Mouse (Mus musculus): Measurements from ENCODE around the gene Eml6. TPM values are rescaled to one million over a fixed set of nuclear protein-coding genes. Genes with fewer than 3 reads are reported as not detected.
A peak's percentile ranks its signal among the peaks of the same experiment; 100 is the strongest.
"Not testable (repeated sequence)": the region's sequence is repeated elsewhere in the genome, so short reads cannot be mapped to it uniquely, and the experiment has no call there.

Gene Eml6
- polyA plus RNA-seq, 1 experiment from 2014 or later = 1.4 TPM

DNA sequence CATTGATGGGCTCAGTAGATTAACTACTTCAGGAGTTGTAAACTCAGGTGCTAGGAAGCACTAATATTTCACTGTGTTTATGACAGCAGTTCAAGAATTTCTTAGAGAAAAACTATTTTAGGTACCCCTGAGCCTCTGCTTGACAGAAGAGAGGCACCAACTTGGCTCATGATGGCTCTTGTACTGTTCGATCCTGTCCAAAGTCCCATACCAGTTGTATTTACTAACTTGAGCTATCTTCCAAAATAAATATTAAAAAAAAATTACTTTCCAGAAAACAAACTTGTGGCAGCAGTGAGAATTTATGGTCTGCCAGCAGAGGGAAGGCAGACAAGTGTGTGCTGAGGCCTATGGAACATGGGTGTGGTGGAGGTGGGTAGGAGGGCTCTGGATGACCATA is 263.1 kb downstream of the Eml6 start:
- Histone ChIP-seq H3K9ac (replicated peaks; ENCODE audit: low read length) (no peak overlapping the region), H3K9me3 (ENCODE audit: low read length) (no peaks in the 10 kb centered on the region), H3K4me1 (ENCODE audit: insufficient read depth, low read length) (0 out of 2 replicates have a peak, but pooled peaks cover 4% of the 10 kb centered on the region), H3K4me2 (replicated peaks; ENCODE audit: low read depth, low read length) (no peak overlapping the region), H3K27me3 (ENCODE audit: insufficient read depth, low read length) (no peaks in the 10 kb centered on the region), H3K4me3 (ENCODE audit: low read length) (no peak overlapping the region), H3K27ac (ENCODE audit: low read length) (no peak overlapping the region), H3K36me3 (ENCODE audit: insufficient read depth, low read length) (no peaks in the 10 kb centered on the region)
- no peak for ATAC-seq (ENCODE audit: low FRiP score, low TSS enrichment)
- 91% methylated on average over 1 of the region's 1 CpGs for WGBS

GRCm38 (mm10) chr11:29761387-29761786 is 264.4 kb downstream of the Eml6 start:
- H3K27me3 ChIP-seq (ENCODE audit: insufficient read depth, low read length) = no peaks in the 10 kb centered on the region
- H3K9me3 ChIP-seq (ENCODE audit: low read length) = no peaks in the 10 kb centered on the region
- no peak overlapping the region for H3K4me3 ChIP-seq (ENCODE audit: low read length)
- ATAC-seq (ENCODE audit: low FRiP score, low TSS enrichment) = no peak
- no peaks in the 10 kb centered on the region for H3K36me3 ChIP-seq (ENCODE audit: insufficient read depth, low read length)
- no peak overlapping the region for H3K27ac ChIP-seq (ENCODE audit: low read length)
- H3K9ac ChIP-seq (replicated peaks; ENCODE audit: low read length) = no peak overlapping the region
- WGBS = 92% methylated on average over 9 of the region's 9 CpGs
- H3K4me1 ChIP-seq (ENCODE audit: insufficient read depth, low read length) = 0 out of 2 replicates have a peak, but pooled peaks cover 4% of the 10 kb centered on the region
- H3K4me2 ChIP-seq (replicated peaks; ENCODE audit: low read depth, low read length) = no peak overlapping the region

GRCm38 (mm10) chr11:29758617-29759016 is 267.2 kb downstream of the Eml6 start:
- no peak overlapping the region for H3K4me2 ChIP-seq (replicated peaks; ENCODE audit: low read depth, low read length)
- H3K27me3 ChIP-seq (ENCODE audit: insufficient read depth, low read length) = no peaks in the 10 kb centered on the region
- no peak for ATAC-seq (ENCODE audit: low FRiP score, low TSS enrichment)
- no peaks in the 10 kb centered on the region for H3K36me3 ChIP-seq (ENCODE audit: insufficient read depth, low read length)
- H3K27ac ChIP-seq (ENCODE audit: low read length) = no peak overlapping the region
- H3K4me1 ChIP-seq (ENCODE audit: insufficient read depth, low read length) = no peaks in the 10 kb centered on the region
- no peak overlapping the region for H3K9ac ChIP-seq (replicated peaks; ENCODE audit: low read length)
- 94% methylated on average over 5 of the region's 5 CpGs for WGBS
- no peak overlapping the region for H3K4me3 ChIP-seq (ENCODE audit: low read length)
- H3K9me3 ChIP-seq (ENCODE audit: low read length) = no peaks in the 10 kb centered on the region

- H3K9me3 ChIP-seq (ENCODE audit: low read length); H3K4me1 ChIP-seq (ENCODE audit: insufficient read depth, low read length); H3K9ac ChIP-seq (replicated peaks; ENCODE audit: low read length); ATAC-seq (ENCODE audit: low FRiP score, low TSS enrichment); H3K4me3 ChIP-seq (ENCODE audit: low read length); H3K27ac ChIP-seq (ENCODE audit: low read length); H3K4me2 ChIP-seq (replicated peaks; ENCODE audit: low read depth, low read length); H3K36me3 ChIP-seq (ENCODE audit: insufficient read depth, low read length); H3K27me3 ChIP-seq (ENCODE audit: insufficient read depth, low read length): not testable (repeated sequence)
- WGBS = 100% methylated on average over 5 of the region's 5 CpGs
Measured at GRCm38 (mm10) chr11:29756007-29756406, 269.8 kb downstream of the Eml6 start.

DNA sequence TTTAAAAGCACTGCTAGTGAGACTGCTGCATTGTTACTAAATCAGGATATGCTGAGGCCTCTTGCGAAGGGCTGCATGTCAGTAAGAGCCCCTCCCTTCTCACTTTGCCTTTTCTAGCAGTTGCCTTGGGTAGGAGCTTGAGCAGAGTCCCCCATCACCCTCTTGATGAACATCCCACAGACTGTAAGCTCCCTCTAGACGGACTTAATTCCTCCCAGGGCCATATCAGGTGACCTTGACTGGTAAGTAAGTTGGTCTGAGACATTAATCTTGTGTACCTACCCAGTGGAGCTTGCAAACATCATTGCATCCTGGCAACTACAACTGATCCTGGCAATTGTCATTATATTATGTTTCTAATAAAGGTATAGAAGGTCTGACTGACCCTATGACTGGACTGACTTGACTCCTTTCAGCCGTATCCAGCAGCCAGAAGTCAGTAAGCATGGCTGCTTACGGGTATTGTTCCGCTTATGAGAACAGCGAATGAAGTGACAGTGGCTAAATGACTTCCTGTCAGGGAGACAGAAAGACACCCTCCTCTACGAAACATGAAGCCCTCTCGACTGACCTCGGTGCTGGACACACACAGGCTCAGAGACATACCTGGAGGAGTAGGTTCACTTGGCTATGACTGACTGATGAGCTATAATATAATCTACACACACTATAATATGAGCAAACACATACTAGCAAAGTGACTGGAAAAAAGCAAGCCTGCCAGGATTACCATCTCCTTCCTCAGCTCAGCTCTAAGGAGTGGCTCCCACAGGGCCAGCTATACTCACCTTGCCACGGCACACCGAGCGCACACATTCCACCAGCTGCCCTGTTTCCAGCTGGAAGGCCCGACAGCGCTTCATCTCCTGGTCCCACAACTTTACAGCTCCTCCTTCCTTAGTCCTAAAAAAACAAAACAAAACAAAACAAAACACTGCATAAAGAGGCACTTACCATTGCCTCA is 273.9 kb downstream of the Eml6 start:
- Histone ChIP-seq H3K9ac (replicated peaks; ENCODE audit: low read length) (no peak overlapping the region), H3K27me3 (ENCODE audit: insufficient read depth, low read length) (no peaks in the 10 kb centered on the region), H3K27ac (ENCODE audit: low read length) (no peak overlapping the region), H3K4me3 (ENCODE audit: low read length) (no peak overlapping the region), H3K9me3 (ENCODE audit: low read length) (no peaks in the 10 kb centered on the region), H3K4me1 (ENCODE audit: insufficient read depth, low read length) (no peaks in the 10 kb centered on the region), H3K36me3 (ENCODE audit: insufficient read depth, low read length) (peaks cover 8% of the 10 kb centered on the region), H3K4me2 (replicated peaks; ENCODE audit: low read depth, low read length) (no peak overlapping the region)
- ATAC-seq (ENCODE audit: low FRiP score, low TSS enrichment) = peak; percentile 75
- 45% methylated on average over 14 of the region's 14 CpGs for WGBS

- no peak overlapping the region for H3K9ac ChIP-seq (replicated peaks; ENCODE audit: low read length)
- H3K9me3 ChIP-seq (ENCODE audit: low read length) = no peaks in the 10 kb centered on the region
- no peak overlapping the region for H3K4me2 ChIP-seq (replicated peaks; ENCODE audit: low read depth, low read length)
- no peaks in the 10 kb centered on the region for H3K4me1 ChIP-seq (ENCODE audit: insufficient read depth, low read length)
- 90% methylated on average over 2 of the region's 2 CpGs for WGBS
- H3K27me3 ChIP-seq (ENCODE audit: insufficient read depth, low read length) = no peaks in the 10 kb centered on the region
- H3K27ac ChIP-seq (ENCODE audit: low read length) = no peak overlapping the region
- no peak overlapping the region for H3K4me3 ChIP-seq (ENCODE audit: low read length)
- no peak for ATAC-seq (ENCODE audit: low FRiP score, low TSS enrichment)
- H3K36me3 ChIP-seq (ENCODE audit: insufficient read depth, low read length) = peaks cover 17% of the 10 kb centered on the region
Measured at GRCm38 (mm10) chr11:29751013-29751412, 274.8 kb downstream of the Eml6 start.

DNA sequence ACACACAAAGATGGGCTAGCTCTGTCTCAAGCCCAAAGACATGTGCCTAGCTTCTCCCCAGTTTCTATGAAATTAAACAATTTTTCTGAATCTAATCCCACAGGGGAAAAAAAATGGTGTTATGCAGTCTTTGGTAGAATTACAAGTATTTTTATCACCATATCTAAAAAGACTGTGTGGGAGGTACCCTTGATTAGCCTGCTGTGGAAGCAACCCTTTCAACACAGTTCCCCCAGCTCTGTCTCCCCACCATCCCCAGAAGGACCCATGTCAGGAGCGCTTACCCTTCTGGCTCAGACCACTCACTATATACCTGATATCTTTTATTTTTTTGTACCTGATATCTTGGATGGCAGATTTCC is 276.4 kb downstream of the Eml6 start:
- WGBS = 100% methylated on average over 1 of the region's 1 CpGs
- Histone ChIP-seq H3K27ac (ENCODE audit: low read length) (no peak overlapping the region), H3K36me3 (ENCODE audit: insufficient read depth, low read length) (peaks cover 28% of the 10 kb centered on the region), H3K4me1 (ENCODE audit: insufficient read depth, low read length) (no peaks in the 10 kb centered on the region), H3K4me2 (replicated peaks; ENCODE audit: low read depth, low read length) (no peak overlapping the region), H3K4me3 (ENCODE audit: low read length) (no peak overlapping the region), H3K9ac (replicated peaks; ENCODE audit: low read length) (no peak overlapping the region), H3K9me3 (ENCODE audit: low read length) (no peaks in the 10 kb centered on the region), H3K27me3 (ENCODE audit: insufficient read depth, low read length) (no peaks in the 10 kb centered on the region)
- ATAC-seq (ENCODE audit: low FRiP score, low TSS enrichment) = no peak

- Histone ChIP-seq H3K4me3 (ENCODE audit: low read length) (no peak overlapping the region), H3K27me3 (ENCODE audit: insufficient read depth, low read length) (no peaks in the 10 kb centered on the region), H3K36me3 (ENCODE audit: insufficient read depth, low read length) (peaks cover 31% of the 10 kb centered on the region), H3K9me3 (ENCODE audit: low read length) (no peaks in the 10 kb centered on the region), H3K9ac (replicated peaks; ENCODE audit: low read length) (no peak overlapping the region), H3K4me2 (replicated peaks; ENCODE audit: low read depth, low read length) (no peak overlapping the region), H3K4me1 (ENCODE audit: insufficient read depth, low read length) (no peaks in the 10 kb centered on the region), H3K27ac (ENCODE audit: low read length) (no peak overlapping the region)
- ATAC-seq (ENCODE audit: low FRiP score, low TSS enrichment) = no peak
- WGBS = 86% methylated on average over 8 of the region's 8 CpGs
Measured at GRCm38 (mm10) chr11:29748750-29749467, 276.9 kb downstream of the Eml6 start.

- no peaks in the 10 kb centered on the region for H3K4me1 ChIP-seq (ENCODE audit: insufficient read depth, low read length)
- H3K27ac ChIP-seq (ENCODE audit: low read length) = no peak overlapping the region
- H3K4me3 ChIP-seq (ENCODE audit: low read length) = no peak overlapping the region
- WGBS = 85% methylated on average over 1 of the region's 1 CpGs
- H3K9ac ChIP-seq (replicated peaks; ENCODE audit: low read length) = no peak overlapping the region
- no peaks in the 10 kb centered on the region for H3K27me3 ChIP-seq (ENCODE audit: insufficient read depth, low read length)
- no peak overlapping the region for H3K4me2 ChIP-seq (replicated peaks; ENCODE audit: low read depth, low read length)
- H3K9me3 ChIP-seq (ENCODE audit: low read length) = no peaks in the 10 kb centered on the region
- H3K36me3 ChIP-seq (ENCODE audit: insufficient read depth, low read length) = peaks cover 31% of the 10 kb centered on the region
- no peak for ATAC-seq (ENCODE audit: low FRiP score, low TSS enrichment)
Measured at GRCm38 (mm10) chr11:29747881-29748280, 278.0 kb downstream of the Eml6 start.

- no peak overlapping the region for H3K4me2 ChIP-seq (replicated peaks; ENCODE audit: low read depth, low read length)
- WGBS = 95% methylated on average over 3 of the region's 3 CpGs
- H3K4me1 ChIP-seq (ENCODE audit: insufficient read depth, low read length) = no peaks in the 10 kb centered on the region
- no peaks in the 10 kb centered on the region for H3K9me3 ChIP-seq (ENCODE audit: low read length)
- H3K9ac ChIP-seq (replicated peaks; ENCODE audit: low read length) = no peak overlapping the region
- peaks cover 33% of the 10 kb centered on the region for H3K36me3 ChIP-seq (ENCODE audit: insufficient read depth, low read length)
- no peaks in the 10 kb centered on the region for H3K27me3 ChIP-seq (ENCODE audit: insufficient read depth, low read length)
- no peak overlapping the region for H3K27ac ChIP-seq (ENCODE audit: low read length)
- no peak overlapping the region for H3K4me3 ChIP-seq (ENCODE audit: low read length)
- no peak for ATAC-seq (ENCODE audit: low FRiP score, low TSS enrichment)
Measured at GRCm38 (mm10) chr11:29747365-29747764, 278.5 kb downstream of the Eml6 start.

Data from kidney, embryonic 16.5 days (tissue).